Mouse (Mus musculus) myocyte (in vitro differentiated cells): Measurements from ENCODE around the gene Sec16b. TPM values are rescaled to one million over a fixed set of nuclear protein-coding genes. Genes with fewer than 3 reads are reported as not detected.

Experiments used
- H3K27me3 ChIP-seq: one replicate; pipeline ENCODE4 v1.6.1; 2011; ENCODE audit not compliant: control insufficient read depth, insufficient read depth, insufficient read length
- H3K36me3 ChIP-seq: one replicate; pipeline ENCODE4 v1.6.1; 2011; ENCODE audit not compliant: control insufficient read depth, insufficient read depth
- H3K4me2 ChIP-seq: one replicate; pipeline ENCODE4 v1.6.1; 2011; ENCODE audit warnings: low read depth, control low read depth
- H3K4me3 ChIP-seq: one replicate; pipeline ENCODE4 v1.5.1; 2011; ENCODE audit warnings: mild to moderate bottlenecking, control low read depth, moderate library complexity
- H3K79me2 ChIP-seq: one replicate; pipeline ENCODE4 v1.6.1; 2011; ENCODE audit not compliant: control insufficient read depth, insufficient read depth
- H3ac ChIP-seq: one replicate; pipeline ENCODE4 v1.6.1; 2011; ENCODE audit not compliant: control insufficient read depth, insufficient read length
- CEBPB ChIP-seq: IDR thresholded peaks from 2 replicates; pipeline ENCODE4 v1.6.1; 2011; ENCODE audit warnings: mild to moderate bottlenecking, moderate library complexity; ENCODE audit not compliant: poor library complexity, insufficient read depth, severe bottlenecking
- E2F4 ChIP-seq: IDR thresholded peaks from one replicate; pipeline ENCODE4 v1.6.1; 2011; ENCODE audit warnings: mild to moderate bottlenecking, control low read depth, moderate library complexity; ENCODE audit not compliant: insufficient read depth
- MAX ChIP-seq: IDR thresholded peaks from one replicate; pipeline ENCODE4 v1.6.1; 2011; ENCODE audit warnings: low read depth, mild to moderate bottlenecking, control low read depth
- MYOD1 ChIP-seq, 3 experiments: IDR thresholded peaks; one replicate each; pipeline ENCODE4 v1.6.1; 2011; ENCODE audit warnings: control low read depth in 2 of 3, low read depth in 2 of 3, mild to moderate bottlenecking in 2 of 3, moderate library complexity in 1 of 3; ENCODE audit not compliant: insufficient read length in 2 of 3, control insufficient read depth in 1 of 3
- MYOG ChIP-seq, 3 experiments: IDR thresholded peaks; one replicate each; pipeline ENCODE4 v1.6.1; 2011; ENCODE audit warnings: control low read depth in 2 of 3, low read depth in 2 of 3, mild to moderate bottlenecking in 2 of 3; ENCODE audit not compliant: insufficient read length in 2 of 3, control insufficient read depth in 1 of 3, insufficient read depth in 1 of 3
- POLR2A ChIP-seq: IDR thresholded peaks from one replicate; pipeline ENCODE4 v1.6.1; 2011; ENCODE audit warnings: low read depth, mild to moderate bottlenecking, control low read depth, moderate library complexity; ENCODE audit not compliant: insufficient read length
- POLR2AphosphoS2 ChIP-seq: IDR thresholded peaks from one replicate; pipeline ENCODE4 v1.6.1; 2011; ENCODE audit warnings: low read depth, control low read depth; ENCODE audit not compliant: insufficient read length
- REST ChIP-seq: IDR thresholded peaks from one replicate; pipeline ENCODE4 v1.6.1; 2011; ENCODE audit warnings: mild to moderate bottlenecking, control low read depth, moderate library complexity; ENCODE audit not compliant: insufficient read depth, insufficient read length
- SRF ChIP-seq: IDR thresholded peaks from one replicate; pipeline ENCODE4 v1.6.1; 2011; ENCODE audit warnings: low read depth; ENCODE audit not compliant: control insufficient read depth, insufficient read length
- TCF12 ChIP-seq: IDR thresholded peaks from one replicate; pipeline ENCODE4 v1.6.1; 2011; ENCODE audit warnings: mild to moderate bottlenecking, control low read depth; ENCODE audit not compliant: poor library complexity, insufficient read depth, severe bottlenecking
- TCF3 ChIP-seq: IDR thresholded peaks from one replicate; pipeline ENCODE4 v1.6.1; 2011; ENCODE audit warnings: low read depth, control low read depth; ENCODE audit not compliant: insufficient read length
- USF1 ChIP-seq: IDR thresholded peaks from one replicate; pipeline ENCODE4 v1.6.1; 2011; ENCODE audit warnings: low read depth, mild to moderate bottlenecking, control low read depth, moderate library complexity
- polyA plus RNA-seq: library from polyadenylated mRNA; unstranded; fragments of >200 nt; fragmentation: generic; extraction: Trizol; gene quantifications from one replicate; pipeline ENCODE4 v1.2.1, GENCODE M21; 2012; ENCODE audit warnings: missing spikeins

The Sec16b gene
- polyA plus RNA-seq, 1 experiment, result 4.3 TPM

GRCm38 (mm10) chr1:157552749-157553451 lies 46.4 kb downstream of the Sec16b start:
- peaks cover 6% of the 10 kb centered on the region for H3K36me3 ChIP-seq
- no peak overlapping the region for H3K4me3 ChIP-seq
- H3K4me2 ChIP-seq, result no peak overlapping the region
- H3ac ChIP-seq, result no peak overlapping the region
- no peaks in the 10 kb centered on the region for H3K27me3 ChIP-seq
- H3K79me2 ChIP-seq, result no peaks in the 10 kb centered on the region
- TF ChIP-seq USF1 (no peak), REST (no peak)

GRCm38 (mm10) chr1:157554163-157554562 lies 47.6 kb downstream of the Sec16b start:
- peaks cover 6% of the 10 kb centered on the region for H3K36me3 ChIP-seq
- no peaks in the 10 kb centered on the region for H3K27me3 ChIP-seq
- no peak overlapping the region for H3K4me2 ChIP-seq
- TF ChIP-seq E2F4 (no peak), MAX (no peak), TCF12 (no peak), USF1 (no peak), REST (no peak), SRF (no peak), TCF3 (no peak), MYOD1 (IDR thresholded peaks at IDR 0.05; ENCODE audit: control insufficient read depth in 1 of 3, insufficient read length in 2 of 3, low read depth in 2 of 3) (no peak), MYOG (IDR thresholded peaks at IDR 0.05; ENCODE audit: control insufficient read depth in 1 of 3, insufficient read depth in 1 of 3, insufficient read length in 2 of 3, low read depth in 2 of 3) (no peak), CEBPB (no peak), POLR2AphosphoS2 (no peak), POLR2A (no peak)
- no peaks in the 10 kb centered on the region for H3K79me2 ChIP-seq
- no peak overlapping the region for H3ac ChIP-seq
- H3K4me3 ChIP-seq, result no peak overlapping the region

GRCm38 (mm10) chr1:157554686-157555530 lies 48.4 kb downstream of the Sec16b start:
- H3K36me3 ChIP-seq, result peaks cover 6% of the 10 kb centered on the region
- no peak overlapping the region for H3K4me3 ChIP-seq
- TF ChIP-seq TCF3 (no peak), MYOD1 (IDR thresholded peaks at IDR 0.05; ENCODE audit: control insufficient read depth in 1 of 3, insufficient read length in 2 of 3, low read depth in 2 of 3) (no peak), TCF12 (no peak), USF1 (no peak), POLR2A (no peak), SRF (no peak), MYOG (IDR thresholded peaks at IDR 0.05; ENCODE audit: control insufficient read depth in 1 of 3, insufficient read depth in 1 of 3, insufficient read length in 2 of 3, low read depth in 2 of 3) (no peak), MAX (no peak), E2F4 (no peak), CEBPB (no peak), POLR2AphosphoS2 (no peak), REST (no peak)
- no peaks in the 10 kb centered on the region for H3K27me3 ChIP-seq
- H3K4me2 ChIP-seq, result no peak overlapping the region
- no peaks in the 10 kb centered on the region for H3K79me2 ChIP-seq
- H3ac ChIP-seq, result no peak overlapping the region

- H3K27me3 ChIP-seq, result no peaks in the 10 kb centered on the region
- no peaks in the 10 kb centered on the region for H3K79me2 ChIP-seq
- no peak overlapping the region for H3K4me3 ChIP-seq
- H3K4me2 ChIP-seq, result no peak overlapping the region
- peaks cover 5% of the 10 kb centered on the region for H3K36me3 ChIP-seq
- H3ac ChIP-seq, result no peak overlapping the region
- TF ChIP-seq MYOG (IDR thresholded peaks at IDR 0.05; ENCODE audit: control insufficient read depth in 1 of 3, insufficient read depth in 1 of 3, insufficient read length in 2 of 3, low read depth in 2 of 3), result no peak
- no peak for TF ChIP-seq REST
- no peak for TF ChIP-seq MAX
- no peak for TF ChIP-seq MYOD1 (IDR thresholded peaks at IDR 0.05; ENCODE audit: control insufficient read depth in 1 of 3, insufficient read length in 2 of 3, low read depth in 2 of 3)
- TF ChIP-seq POLR2AphosphoS2, result no peak
- no peak for TF ChIP-seq POLR2A
- no peak for TF ChIP-seq SRF
- TF ChIP-seq USF1, result no peak
- no peak for TF ChIP-seq TCF12
- no peak for TF ChIP-seq E2F4
- no peak for TF ChIP-seq TCF3
- no peak for TF ChIP-seq CEBPB
These were observed 49.2 kb downstream of the Sec16b start for GRCm38 (mm10) chr1:157555738-157556137.
